Comparison of ENCODE assay signal across 18 mouse cellular contexts in the genomic region with DNA sequence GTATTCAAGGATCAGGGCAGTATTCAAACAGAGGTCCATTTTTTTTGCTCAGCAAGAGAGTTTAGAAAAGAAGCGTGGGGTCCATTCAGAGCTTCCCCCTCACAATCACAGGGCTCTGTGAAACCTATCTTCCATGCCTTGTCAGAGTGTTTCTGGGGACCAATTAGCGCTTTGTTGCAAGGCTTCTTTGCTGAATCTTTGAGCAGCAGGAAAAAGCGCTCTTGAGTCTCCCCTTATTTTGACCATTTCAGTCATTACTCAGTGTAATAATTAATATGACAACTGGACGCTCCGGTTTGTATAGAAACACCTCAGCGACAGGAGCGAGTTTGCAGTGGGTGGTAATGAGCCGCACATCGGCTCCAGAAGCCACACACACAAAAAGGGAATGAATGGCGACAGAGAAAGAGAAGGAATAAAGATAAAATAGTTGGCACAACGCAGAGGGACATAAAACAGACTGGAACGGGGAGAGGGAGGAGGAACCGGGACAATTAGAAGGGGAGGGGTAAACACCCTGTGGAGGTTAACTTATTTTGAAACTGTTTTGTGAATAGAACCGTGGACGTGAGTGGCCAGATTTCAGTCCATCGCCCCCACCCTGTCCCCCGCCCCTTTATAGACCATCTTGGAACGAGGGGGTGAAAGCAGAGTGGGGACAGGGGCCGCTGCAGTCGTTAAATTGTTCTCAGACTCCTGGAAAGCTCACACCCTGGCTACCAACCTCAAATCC. TPM values are rescaled to one million over a fixed set of nuclear protein-coding genes. Genes with fewer than 3 reads are reported as not detected.
DNase-seq lines count a peak whose midpoint lies in the region; ATAC-seq and TF ChIP-seq lines count a peak whose summit lies in the region.
"Had no signal": no experiment of that assay in that cellular context is flagged by ENCODE, and none has a peak within 500 bp of the region (broad histone marks: within the 10 kb centered on the region; RNA-seq: fewer than 3 reads in every experiment).

No protein-coding gene starts in this region.

- 16% methylated on average over 20 of the region's 20 CpGs for WGBS in limb, embryonic 13.5 days
- 24% methylated on average over 20 of the region's 20 CpGs for WGBS in limb, embryonic 10.5 days
- 12% methylated on average over 20 of the region's 20 CpGs for WGBS in hindbrain, embryonic 11.5 days
- WGBS in midbrain, embryonic 14.5 days = 2% methylated on average over 20 of the region's 20 CpGs
- 28% methylated on average over 20 of the region's 20 CpGs for WGBS in thymus, adult 2 months

- H3K9ac ChIP-seq in limb, embryonic 13.5 days = no peak overlapping the region
- H3K9ac ChIP-seq in hindbrain, embryonic 11.5 days (ENCODE audit: low read depth, low read length) = peak overlapping the region; percentile 44; the same call in 1 of the 2 replicates
- H3K9ac ChIP-seq in midbrain, embryonic 14.5 days (replicated peaks; ENCODE audit: low read length) = peak overlapping the region; percentile 4; the same call in 1 of the 2 replicates
- H3K9ac ChIP-seq: heart, embryonic 15.5 days had no signal

- no peaks in the 10 kb centered on the region for H3K36me3 ChIP-seq in limb, embryonic 13.5 days
- H3K36me3 ChIP-seq in limb, embryonic 10.5 days = no peaks in the 10 kb centered on the region
- H3K36me3 ChIP-seq in hindbrain, embryonic 11.5 days (ENCODE audit: control insufficient read depth, insufficient read depth, low read length) = no peaks in the 10 kb centered on the region
- H3K36me3 ChIP-seq in midbrain, embryonic 14.5 days (ENCODE audit: control insufficient read depth, insufficient read depth, low read length) = no peaks in the 10 kb centered on the region
- no peaks in the 10 kb centered on the region for H3K36me3 ChIP-seq in thymus, adult 2 months (ENCODE audit: control insufficient read depth, insufficient read depth, low read length)
- H3K36me3 ChIP-seq: heart, embryonic 15.5 days had no signal

- TF ChIP-seq CTCF in thymus, adult 2 months (IDR thresholded peaks at IDR 0.05; ENCODE audit: borderline replicate concordance, control insufficient read depth, extremely low read depth, insufficient read depth, low read length, poor library complexity) = no peak

- 0 out of 2 replicates have a peak overlapping the region, but pooled peaks have one; percentile 1 for H3K4me2 ChIP-seq in limb, embryonic 13.5 days (replicated peaks)
- peak overlapping the region; percentile 44 for H3K4me2 ChIP-seq in hindbrain, embryonic 11.5 days (replicated peaks; ENCODE audit: low read depth, low read length)
- peak overlapping the region; percentile 47 for H3K4me2 ChIP-seq in midbrain, embryonic 14.5 days (ENCODE audit: low read length)
- H3K4me2 ChIP-seq: heart, embryonic 15.5 days had no signal

- intact Hi-C loops in heart, postnatal 10 days (cut with DNase I) = no loop called here

- H3K27me3 ChIP-seq in limb, embryonic 13.5 days = peaks cover 78% of the 10 kb centered on the region
- H3K27me3 ChIP-seq in limb, embryonic 10.5 days (ENCODE audit: low read depth, poor library complexity, severe bottlenecking) = peaks cover 75% of the 10 kb centered on the region
- H3K27me3 ChIP-seq in hindbrain, embryonic 11.5 days (ENCODE audit: control insufficient read depth, insufficient read depth, low read length) = peaks cover 5% of the 10 kb centered on the region
- H3K27me3 ChIP-seq in midbrain, embryonic 14.5 days (ENCODE audit: control insufficient read depth, insufficient read depth, low read length) = no peaks in the 10 kb centered on the region
- no peaks in the 10 kb centered on the region for H3K27me3 ChIP-seq in thymus, adult 2 months (ENCODE audit: control insufficient read depth, insufficient read depth, low read length)

- H3K27ac ChIP-seq in limb, embryonic 13.5 days = no peak overlapping the region
- no peak overlapping the region for H3K27ac ChIP-seq in limb, embryonic 10.5 days
- peak overlapping the region; percentile 61 for H3K27ac ChIP-seq in hindbrain, embryonic 11.5 days (ENCODE audit: low read depth, low read length)
- H3K27ac ChIP-seq in midbrain, embryonic 14.5 days (replicated peaks; ENCODE audit: low read depth, low read length) = peak overlapping the region; percentile 21; the same call in 1 of the 2 replicates
- no peak overlapping the region for H3K27ac ChIP-seq in thymus, adult 2 months (ENCODE audit: control insufficient read depth, insufficient read depth, low read length)
- H3K27ac ChIP-seq: heart, embryonic 15.5 days; macrophage had no signal

- 0 out of 2 replicates have a peak, but pooled peaks cover 5% of the 10 kb centered on the region for H3K4me1 ChIP-seq in limb, embryonic 13.5 days
- peaks cover 10% of the 10 kb centered on the region for H3K4me1 ChIP-seq in limb, embryonic 10.5 days
- peaks cover 10% of the 10 kb centered on the region; the same call in 1 of the 2 replicates for H3K4me1 ChIP-seq in hindbrain, embryonic 11.5 days (replicated peaks; ENCODE audit: control insufficient read depth, insufficient read depth, low read length)
- H3K4me1 ChIP-seq in midbrain, embryonic 14.5 days (ENCODE audit: control insufficient read depth, insufficient read depth, low read length) = peaks cover 12% of the 10 kb centered on the region; the same call in 1 of the 2 replicates
- H3K4me1 ChIP-seq in thymus, adult 2 months (replicated peaks; ENCODE audit: control insufficient read depth, insufficient read depth, low read length) = no peaks in the 10 kb centered on the region
- H3K4me1 ChIP-seq: heart, embryonic 15.5 days had no signal

- peaks cover 3% of the 10 kb centered on the region; the same call in 1 of the 2 replicates for H3K9me3 ChIP-seq in limb, embryonic 13.5 days
- no peaks in the 10 kb centered on the region for H3K9me3 ChIP-seq in limb, embryonic 10.5 days (replicated peaks)
- H3K9me3 ChIP-seq in hindbrain, embryonic 11.5 days (ENCODE audit: control insufficient read depth, low read length) = no peaks in the 10 kb centered on the region
- H3K9me3 ChIP-seq in midbrain, embryonic 14.5 days (ENCODE audit: control insufficient read depth, low read length) = 0 out of 2 replicates have a peak, but pooled peaks cover 2% of the 10 kb centered on the region
- H3K9me3 ChIP-seq: heart, embryonic 15.5 days had no signal

- TF ChIP-seq POLR2A in thymus, adult 2 months (IDR thresholded peaks at IDR 0.05; ENCODE audit: control insufficient read depth, extremely low read depth, insufficient read depth, low read length, poor library complexity) = no peak

- H3K4me3 ChIP-seq in limb, embryonic 13.5 days = no peak overlapping the region
- H3K4me3 ChIP-seq in limb, embryonic 10.5 days = no peak overlapping the region
- peak overlapping the region; percentile 12; the same call in 1 of the 2 replicates for H3K4me3 ChIP-seq in hindbrain, embryonic 11.5 days (ENCODE audit: low read depth, low read length)
- no peak overlapping the region; the same call in 1 of the 2 replicates for H3K4me3 ChIP-seq in midbrain, embryonic 14.5 days (replicated peaks; ENCODE audit: low read depth, low read length)
- H3K4me3 ChIP-seq in thymus, adult 2 months (ENCODE audit: control insufficient read depth, insufficient read depth, low read length) = no peak overlapping the region
- H3K4me3 ChIP-seq: erythroblast, embryonic 14.5 days; heart, embryonic 15.5 days had no signal

- no peak; the same call in 1 of the 2 replicates for ATAC-seq in limb, embryonic 13.5 days (ENCODE audit: low FRiP score, low read depth)
- ATAC-seq in hindbrain, embryonic 11.5 days (ENCODE audit: low FRiP score) = peak; percentile 59
- peak; percentile 55; the same call in 1 of the 2 replicates for ATAC-seq in midbrain, embryonic 14.5 days (ENCODE audit: low FRiP score, low TSS enrichment)

- no peak for DNase-seq in limb, embryonic 10.5 days (ENCODE audit: low spot score)
- DNase-seq in hindbrain, embryonic 11.5 days (ENCODE audit: low spot score) = peak; percentile 43
- DNase-seq in midbrain, embryonic 14.5 days = peak; percentile 74
- DNase-seq in gastrocnemius, adult 8-10 months (ENCODE audit: low spot score in 2 of 2) = no peak
- DNase-seq in thymus, postnatal 0 days (ENCODE audit: low spot score) = no peak
- no peak for DNase-seq in thymus, adult 2 months
- no peak for DNase-seq in heart, postnatal 10 days
- DNase-seq: cerebellum, adult 9-11 months; gastrocnemius, postnatal 25 days; kidney, adult 11 months had no signal

RNA-seq across cellular contexts. Expression of a gene that starts 7.6 kb away (rescaled TPM):
- polyA plus RNA-seq in limb, embryonic 13.5 days (2015; fragmentation: Nextera tagmentation; extraction: Ambion mirVana) = 0.27 TPM in 1 of 2 replicates, not detected in the other
- polyA plus RNA-seq in limb, embryonic 10.5 days (2016; fragmentation: Nextera tagmentation; extraction: Ambion mirVana) = 0.14 and 0.15 TPM in 2 replicates
- 42.4 and 51.0 TPM in 2 replicates for polyA plus RNA-seq in hindbrain, embryonic 11.5 days (2014; fragmentation: Nextera tagmentation; extraction: Ambion mirVana)
- 19.2 and 30.5 TPM in 2 replicates for polyA plus RNA-seq in midbrain, embryonic 14.5 days (2014; fragmentation: Nextera tagmentation; extraction: Ambion mirVana)
- total RNA-seq in gastrocnemius, adult 8-10 months (2022) = not detected
- polyA plus RNA-seq in thymus, postnatal 0 days (2015; fragmentation: Nextera tagmentation; extraction: Ambion mirVana) = 1.6 and 2.3 TPM in 2 replicates
- polyA plus RNA-seq in thymus, adult 2 months (2012; rRNA removed) = 25.9 and 26.4 TPM in 2 replicates
- total RNA-seq in heart, postnatal 10 days (2021) = not detected
- total RNA-seq: gastrocnemius, postnatal 25 days had no signal
- polyA plus RNA-seq: erythroblast, embryonic 14.5 days; liver, embryonic 16.5 days; macrophage had no signal

RNA-seq across cellular contexts. Expression of a gene that starts 20.5 kb away (rescaled TPM):
- polyA plus RNA-seq in limb, embryonic 13.5 days (2015; fragmentation: Nextera tagmentation; extraction: Ambion mirVana) = 0.08 and 0.27 TPM in 2 replicates
- polyA plus RNA-seq in limb, embryonic 10.5 days (2016; fragmentation: Nextera tagmentation; extraction: Ambion mirVana) = not detected in 2 replicates
- polyA plus RNA-seq in hindbrain, embryonic 11.5 days (2014; fragmentation: Nextera tagmentation; extraction: Ambion mirVana) = 0.31 and 0.46 TPM in 2 replicates
- polyA plus RNA-seq in midbrain, embryonic 14.5 days (2014; fragmentation: Nextera tagmentation; extraction: Ambion mirVana) = not detected in 2 replicates
- under 1 TPM in 1 of 4 experiments, not detected in 3; 0.72 TPM for total RNA-seq in gastrocnemius, adult 8-10 months (2022)
- 0.31 and 0.88 TPM in 2 replicates for polyA plus RNA-seq in thymus, postnatal 0 days (2015; fragmentation: Nextera tagmentation; extraction: Ambion mirVana)
- 0.36 and 0.87 TPM in 2 replicates for polyA plus RNA-seq in thymus, adult 2 months (2012; rRNA removed)
- not detected for total RNA-seq in heart, postnatal 10 days (2021)
- total RNA-seq: ES-E14; gastrocnemius, postnatal 25 days; layer of hippocampus, adult 8-10 months had no signal
- polyA plus RNA-seq: erythroblast, embryonic 14.5 days; heart, embryonic 15.5 days; macrophage; small intestine, adult 2 months had no signal

Comparison
In these comparisons a context has a peak if more than half of its experiments do, and no peak if none do; other contexts are left out.
1. H3K27ac ChIP-seq: peak in hindbrain, embryonic 11.5 days (single experiment) and midbrain, embryonic 14.5 days (single experiment); none in limb, embryonic 13.5 days (single experiment), limb, embryonic 10.5 days (single experiment) and thymus, adult 2 months (single experiment).
2. DNase-seq: peak in hindbrain, embryonic 11.5 days (single experiment) and midbrain, embryonic 14.5 days (single experiment); none in limb, embryonic 10.5 days (single experiment), gastrocnemius, adult 8-10 months (0 of 2), thymus, postnatal 0 days (single experiment), thymus, adult 2 months (single experiment) and heart, postnatal 10 days (0 of 2).
3. Peak in every context shown above with its lines, with median percentiles within 50 percentile points of each other: H3K4me2 ChIP-seq.